Mouse (Mus musculus) left cerebral cortex, postnatal 4 days (tissue): ENCODE measurements around the gene Polr2g. TPM values are rescaled to one million over a fixed set of nuclear protein-coding genes. Genes with fewer than 3 reads are reported as not detected.

Source experiments
- DNase-seq: peaks from one replicate; pipeline ENCODE4 v3.0.0-alpha.2; 2022
- intact Hi-C: fragments of 180-260 bp; cut with DNase I; formaldehyde crosslinking; loops from one replicate; pipeline ENCODE4 v1.15.1; 2025
- total RNA-seq, 2 experiments: library from RNA; stranded (reverse); gene quantifications; 2 replicates each; pipeline ENCODE4 v1.2.3; 2021

Polr2g gene
- total RNA-seq, 2 experiments from 2014 or later = 87.2 to 92.3 TPM

GRCm38 (mm10) chr19:8765562-8765961 is 32.8 kb downstream of the Polr2g start:
- no peak for DNase-seq
- intact Hi-C loops = no loop called here

GRCm38 (mm10) chr19:8763276-8763675 is 35.1 kb downstream of the Polr2g start:
- DNase-seq = no peak
- intact Hi-C loops = no loop called here

DNA sequence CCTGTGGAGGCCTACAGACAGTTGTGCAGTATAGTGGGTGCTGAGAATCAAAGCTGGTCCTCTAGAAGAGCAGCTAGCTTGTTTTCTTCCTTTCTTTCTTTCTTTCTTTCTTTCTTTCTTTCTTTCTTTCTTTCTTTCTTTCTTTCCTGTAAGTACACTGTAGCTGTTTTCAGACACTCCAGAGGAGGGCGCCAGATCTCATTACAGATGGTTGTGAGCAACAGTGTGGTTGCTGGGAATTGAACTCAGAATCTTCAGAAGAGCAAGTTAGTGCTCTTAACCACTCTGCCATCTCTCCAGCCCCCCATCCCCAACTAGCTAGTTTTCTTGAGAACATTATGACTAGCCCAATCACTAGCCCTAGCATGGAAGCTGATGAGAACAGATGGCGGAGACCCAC is 37.6 kb downstream of the Polr2g start:
- no peak for DNase-seq
- intact Hi-C loops = no loop called here

DNA sequence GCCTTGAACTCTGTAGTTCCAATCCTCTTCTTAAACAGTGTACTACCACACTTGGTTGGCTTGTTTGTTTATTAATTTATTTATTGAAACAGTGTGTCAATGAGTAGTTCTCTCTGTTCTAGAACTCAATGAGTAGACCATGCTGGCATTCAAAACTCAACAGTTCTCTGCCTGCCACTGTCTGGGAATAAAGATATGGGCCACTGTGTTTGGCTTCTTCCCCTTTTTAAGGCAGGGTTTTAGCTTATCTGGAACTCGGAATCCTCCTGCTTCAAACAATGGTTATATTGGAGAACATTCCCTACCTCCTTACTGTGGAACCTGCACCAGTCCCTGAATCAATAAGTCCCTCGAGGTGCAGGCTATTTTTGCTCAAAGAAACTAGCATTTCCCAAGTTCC is 39.5 kb downstream of the Polr2g start:
- DNase-seq = no peak
- intact Hi-C loops = loop anchor here (10.0 kb wide), 1 partner anchor 66 kb away; the partner anchor contains the start of genes AC129217.1 and Hnrnpul2

- no peak for DNase-seq
These were observed 40.8 kb downstream of the Polr2g start for GRCm38 (mm10) chr19:8757471-8757998.

DNA sequence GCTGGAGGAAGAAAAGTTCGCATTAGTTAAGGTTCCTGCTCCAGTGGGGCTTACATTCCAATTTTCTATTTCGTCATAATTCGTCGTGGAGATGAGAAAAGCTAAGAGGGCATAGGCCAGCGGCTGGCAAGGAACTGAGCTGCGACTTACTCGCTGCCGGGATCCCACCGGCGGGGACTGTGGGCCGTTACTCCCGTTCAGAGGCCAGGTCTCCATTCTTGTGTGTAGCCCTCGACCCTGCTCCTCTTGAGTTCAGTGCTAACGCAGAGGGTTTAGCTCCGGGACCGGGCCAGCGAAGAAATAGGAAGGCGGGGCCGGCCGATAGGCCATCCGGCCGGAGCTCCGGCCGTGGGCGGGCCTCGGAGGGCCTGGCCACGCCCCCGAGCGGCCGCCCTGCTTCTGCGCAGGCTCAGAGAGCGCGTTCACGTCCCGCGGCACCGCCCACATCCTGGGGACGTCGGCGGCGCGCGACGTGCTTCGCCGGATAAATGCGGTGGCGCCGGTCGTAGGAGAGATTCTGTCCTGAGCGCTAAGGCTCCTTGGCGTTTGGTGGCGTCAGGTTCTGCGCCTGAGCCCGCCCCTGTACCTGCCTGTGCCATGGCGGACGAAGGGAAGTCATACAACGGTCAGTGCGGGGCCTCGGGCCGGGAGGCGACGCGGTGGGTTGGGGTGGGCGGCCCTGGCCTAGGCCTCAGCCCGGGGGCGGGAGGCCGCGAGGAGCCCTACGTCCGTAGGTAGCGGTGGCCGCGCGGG is 41.6 kb downstream of the Polr2g start, which contains the start of gene Nxf1:
Gene Nxf1 (plus strand): TSS at position 439 of the 753 bp plus-strand sequence.
- intact Hi-C loops = loop anchor here (10.0 kb wide), 1 partner anchor 68 kb away; the partner anchor contains the start of genes AC129217.1 and Hnrnpul2
- DNase-seq = peak; percentile 95

More at GRCm38 (mm10) chr19:8757471-8757998, 40.8 kb downstream of the Polr2g start:
- intact Hi-C loops = loop anchor here (10.0 kb wide), 1 partner anchor 67 kb away; the partner anchor contains the start of genes AC129217.1 and Hnrnpul2

GRCm38 (mm10) chr19:8755652-8756051 is 42.7 kb downstream of the Polr2g start:
- intact Hi-C loops = loop anchor here (10.0 kb wide), 1 partner anchor 69 kb away; the partner anchor contains the start of genes AC129217.1 and Hnrnpul2
- no peak for DNase-seq

DNA sequence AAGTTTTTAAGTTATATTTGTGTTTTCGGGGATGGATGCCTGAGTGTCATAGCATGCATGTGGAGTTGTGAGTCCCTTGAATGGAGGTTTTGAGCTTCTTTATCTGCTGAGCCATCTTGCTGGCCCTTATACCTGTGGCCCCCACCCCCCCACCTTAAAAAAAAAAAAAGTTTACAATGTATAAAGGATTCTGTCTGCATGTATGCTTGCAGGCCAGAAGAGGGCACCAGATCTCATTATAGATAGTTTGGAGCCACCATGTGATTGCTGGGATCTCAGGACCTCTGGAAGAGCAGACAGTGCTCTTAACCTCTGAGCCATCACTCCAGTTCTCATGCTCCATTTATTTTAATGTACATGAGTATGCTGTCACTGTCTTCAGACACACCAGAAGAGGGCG is 51.0 kb downstream of the Polr2g start:
- DNase-seq = no peak
- intact Hi-C loops = no loop called here

DNA sequence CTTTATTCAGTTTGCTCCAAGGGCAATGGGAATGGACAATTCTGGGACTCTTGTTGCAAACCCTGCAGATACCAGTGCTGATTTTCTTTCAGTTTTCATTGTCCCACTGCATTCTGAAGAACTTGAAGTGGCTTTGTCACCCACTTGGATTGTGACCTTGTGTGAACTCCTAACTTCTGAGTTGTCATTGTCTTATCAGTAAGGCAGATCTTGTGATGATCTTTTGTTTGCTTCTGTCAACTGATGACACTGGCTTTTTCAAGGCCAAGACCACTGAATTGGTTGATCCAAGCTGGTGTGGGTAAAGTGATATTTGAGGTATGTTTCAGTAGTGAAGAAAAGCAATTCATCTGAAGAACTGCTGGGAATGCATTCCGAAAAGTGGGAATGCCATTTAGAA is 53.0 kb downstream of the Polr2g start:
- no peak for DNase-seq
- intact Hi-C loops = no loop called here

Other genes starting within 250 kb of the Polr2g start
- 10 to 100 TPM; 16.0 to 17.9 TPM for gene Slc22a8, start 207.3 kb downstream of the Polr2g start, total RNA-seq
- 10 to 100 TPM; 12.0 TPM for gene Slc22a6, start 180.5 kb downstream of the Polr2g start, total RNA-seq
- gene Chrm1, start 134.8 kb downstream of the Polr2g start, total RNA-seq = 10 to 100 TPM; 58.0 to 63.6 TPM
- 100 to 1,000 TPM; 166 to 179 TPM for gene Slc3a2, start 75.2 kb downstream of the Polr2g start, total RNA-seq
- 10 to 100 TPM; 55.9 to 56.5 TPM for gene Wdr74, start 62.8 kb downstream of the Polr2g start, total RNA-seq
- 1 to 10 TPM; 2.7 to 2.8 TPM for gene 1700092M07Rik, start 57.9 kb downstream of the Polr2g start, total RNA-seq
- gene Stx5a, start 57.2 kb downstream of the Polr2g start, total RNA-seq = 10 to 100 TPM; 70.8 to 77.5 TPM
- gene Nxf1, start 41.5 kb downstream of the Polr2g start, total RNA-seq = 100 to 1,000 TPM; 105 to 110 TPM
- gene Tmem223, start 27.6 kb downstream of the Polr2g start, total RNA-seq = 100 to 1,000 TPM in 1 of 2 experiments, 10 to 100 TPM in 1; 96.5 to 102 TPM
- 1 to 10 TPM; 8.2 to 9.2 TPM for gene Tmem179b, start 24.1 kb downstream of the Polr2g start, total RNA-seq
- gene Taf6l, start 12.2 kb downstream of the Polr2g start, total RNA-seq = 10 to 100 TPM; 24.9 to 29.4 TPM
- 1 to 10 TPM; 5.1 to 6.8 TPM for gene Zbtb3, start 4.0 kb upstream of the Polr2g start, total RNA-seq
- gene Ttc9c, start 20.8 kb upstream of the Polr2g start, total RNA-seq = 10 to 100 TPM; 46.0 to 47.2 TPM
- 100 to 1,000 TPM; 108 to 116 TPM for gene Hnrnpul2, start 21.4 kb upstream of the Polr2g start, total RNA-seq
- not detected for gene AC129217.1, start 31.2 kb upstream of the Polr2g start, total RNA-seq
- gene Bscl2, start 38.9 kb upstream of the Polr2g start, total RNA-seq = 10 to 100 TPM; 76.9 to 78.4 TPM
- gene Gng3, start 40.6 kb upstream of the Polr2g start, total RNA-seq = 100 to 1,000 TPM; 275 to 279 TPM
- under 1 TPM; 0.76 to 0.93 TPM for gene Lrrn4cl, start 52.2 kb upstream of the Polr2g start, total RNA-seq
- 100 to 1,000 TPM; 109 to 122 TPM for gene Ubxn1, start 72.9 kb upstream of the Polr2g start, total RNA-seq
- gene Uqcc3, start 82.3 kb upstream of the Polr2g start, total RNA-seq = 10 to 100 TPM; 22.3 to 25.7 TPM
- gene Lbhd1, start 85.2 kb upstream of the Polr2g start, total RNA-seq = 1 to 10 TPM; 4.6 to 8.6 TPM
- gene Gm49403, start 85.4 kb upstream of the Polr2g start, total RNA-seq = not detected
- 10 to 100 TPM; 16.4 to 21.4 TPM for gene 1810009A15Rik, start 90.3 kb upstream of the Polr2g start, total RNA-seq
- 1 to 10 TPM; 4.2 to 5.8 TPM for gene Gm49416, start 90.3 kb upstream of the Polr2g start, total RNA-seq
- gene Ints5, start 94.4 kb upstream of the Polr2g start, total RNA-seq = 10 to 100 TPM; 25.3 to 25.6 TPM
- 100 to 1,000 TPM; 102 to 110 TPM for gene Ganab, start 99.5 kb upstream of the Polr2g start, total RNA-seq
- gene B3gat3, start 121.8 kb upstream of the Polr2g start, total RNA-seq = 100 to 1,000 TPM; 109 to 115 TPM
- 1 to 10 TPM; 1.4 to 1.7 TPM for gene Rom1, start 130.8 kb upstream of the Polr2g start, total RNA-seq
- gene Eml3, start 131.0 kb upstream of the Polr2g start, total RNA-seq = 10 to 100 TPM in 1 of 2 experiments, 1 to 10 TPM in 1; 9.4 to 11.6 TPM
- gene Mta2, start 143.3 kb upstream of the Polr2g start, total RNA-seq = 10 to 100 TPM; 75.4 to 79.6 TPM
- gene Tut1, start 155.3 kb upstream of the Polr2g start, total RNA-seq = 10 to 100 TPM; 17.5 to 20.0 TPM
- gene Eef1g, start 168.5 kb upstream of the Polr2g start, total RNA-seq = 100 to 1,000 TPM; 385 to 398 TPM
- gene Ahnak, start 190.7 kb upstream of the Polr2g start, total RNA-seq = 10 to 100 TPM; 14.0 to 18.5 TPM